Mouse (Mus musculus): ENCODE results near the gene Cdk17. TPM values are rescaled to one million over a fixed set of nuclear protein-coding genes. Genes with fewer than 3 reads are reported as not detected.

Gene Cdk17
- polyA plus RNA-seq, 1 experiment: 27.6 TPM

- no peaks in the 10 kb centered on the region for H3K36me3 ChIP-seq (ENCODE audit: control insufficient read depth, insufficient read depth, low read length)
Observed at GRCm38 (mm10) chr10:93264001-93264400, 103.3 kb downstream of the Cdk17 start.

GRCm38 (mm10) chr10:93265833-93266232 lies 105.2 kb downstream of the Cdk17 start:
- H3K4me1 ChIP-seq (ENCODE audit: control insufficient read depth, insufficient read depth, low read length): no peaks in the 10 kb centered on the region
- H3K27me3 ChIP-seq (ENCODE audit: control insufficient read depth, insufficient read depth, low read length): no peaks in the 10 kb centered on the region
- H3K36me3 ChIP-seq (ENCODE audit: control insufficient read depth, insufficient read depth, low read length): no peaks in the 10 kb centered on the region
- H3K27ac ChIP-seq (ENCODE audit: control insufficient read depth, insufficient read depth, low read depth, low read length): no peak overlapping the region
- no peak overlapping the region for H3K4me3 ChIP-seq (ENCODE audit: control insufficient read depth, low read depth, low read length)
- TF ChIP-seq CTCF (IDR thresholded peaks at IDR 0.05; ENCODE audit: control insufficient read depth, insufficient read depth, insufficient replicate concordance, low read depth, low read length) (no peak), POLR2A (IDR thresholded peaks at IDR 0.05; ENCODE audit: control insufficient read depth, low read depth, low read length) (no peak)

More at GRCm38 (mm10) chr10:93264001-93264400, 103.3 kb downstream of the Cdk17 start:
- no peak overlapping the region for H3K27ac ChIP-seq (ENCODE audit: control insufficient read depth, insufficient read depth, low read depth, low read length)
- no peak for TF ChIP-seq POLR2A (IDR thresholded peaks at IDR 0.05; ENCODE audit: control insufficient read depth, low read depth, low read length)
- no peaks in the 10 kb centered on the region for H3K27me3 ChIP-seq (ENCODE audit: control insufficient read depth, insufficient read depth, low read length)
- no peak overlapping the region for H3K4me3 ChIP-seq (ENCODE audit: control insufficient read depth, low read depth, low read length)
- H3K4me1 ChIP-seq (ENCODE audit: control insufficient read depth, insufficient read depth, low read length): no peaks in the 10 kb centered on the region

- H3K27ac ChIP-seq (ENCODE audit: control insufficient read depth, insufficient read depth, low read depth, low read length): no peak overlapping the region
- H3K4me3 ChIP-seq (ENCODE audit: control insufficient read depth, low read depth, low read length): no peak overlapping the region
- H3K27me3 ChIP-seq (ENCODE audit: control insufficient read depth, insufficient read depth, low read length): no peaks in the 10 kb centered on the region
- H3K36me3 ChIP-seq (ENCODE audit: control insufficient read depth, insufficient read depth, low read length): no peaks in the 10 kb centered on the region
- H3K4me1 ChIP-seq (ENCODE audit: control insufficient read depth, insufficient read depth, low read length): no peaks in the 10 kb centered on the region
- no peak for TF ChIP-seq CTCF (IDR thresholded peaks at IDR 0.05; ENCODE audit: control insufficient read depth, insufficient read depth, insufficient replicate concordance, low read depth, low read length)
- TF ChIP-seq POLR2A (IDR thresholded peaks at IDR 0.05; ENCODE audit: control insufficient read depth, low read depth, low read length): no peak
Observed at GRCm38 (mm10) chr10:93266521-93266920, 105.8 kb downstream of the Cdk17 start.

DNA sequence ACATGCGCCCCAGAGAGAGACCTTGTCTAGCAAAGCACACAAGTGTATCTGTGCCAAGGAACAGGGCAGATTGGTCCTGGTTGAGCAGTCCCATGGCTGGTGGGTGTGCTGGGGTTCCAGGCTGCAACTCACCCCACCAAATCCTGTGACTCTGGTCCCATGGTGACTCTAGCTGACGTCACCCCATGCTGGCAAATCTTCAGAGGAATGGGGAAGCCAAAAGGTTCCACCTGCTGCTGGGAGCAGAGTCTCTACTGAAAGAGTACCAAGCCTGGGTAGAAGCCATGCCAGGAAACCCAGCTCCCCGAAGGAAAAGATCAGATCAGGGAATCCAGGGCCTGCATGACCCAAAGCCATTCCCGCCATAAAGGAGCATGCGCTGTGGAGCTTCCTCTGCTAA lies 106.8 kb downstream of the Cdk17 start:
- H3K4me3 ChIP-seq (ENCODE audit: control insufficient read depth, low read depth, low read length): no peak overlapping the region
- H3K27me3 ChIP-seq (ENCODE audit: control insufficient read depth, insufficient read depth, low read length): no peaks in the 10 kb centered on the region
- H3K36me3 ChIP-seq (ENCODE audit: control insufficient read depth, insufficient read depth, low read length): no peaks in the 10 kb centered on the region
- no peak overlapping the region for H3K27ac ChIP-seq (ENCODE audit: control insufficient read depth, insufficient read depth, low read depth, low read length)
- TF ChIP-seq POLR2A (IDR thresholded peaks at IDR 0.05; ENCODE audit: control insufficient read depth, low read depth, low read length) (no peak), CTCF (IDR thresholded peaks at IDR 0.05; ENCODE audit: control insufficient read depth, insufficient read depth, insufficient replicate concordance, low read depth, low read length) (no peak)
- H3K4me1 ChIP-seq (ENCODE audit: control insufficient read depth, insufficient read depth, low read length): no peaks in the 10 kb centered on the region

DNA sequence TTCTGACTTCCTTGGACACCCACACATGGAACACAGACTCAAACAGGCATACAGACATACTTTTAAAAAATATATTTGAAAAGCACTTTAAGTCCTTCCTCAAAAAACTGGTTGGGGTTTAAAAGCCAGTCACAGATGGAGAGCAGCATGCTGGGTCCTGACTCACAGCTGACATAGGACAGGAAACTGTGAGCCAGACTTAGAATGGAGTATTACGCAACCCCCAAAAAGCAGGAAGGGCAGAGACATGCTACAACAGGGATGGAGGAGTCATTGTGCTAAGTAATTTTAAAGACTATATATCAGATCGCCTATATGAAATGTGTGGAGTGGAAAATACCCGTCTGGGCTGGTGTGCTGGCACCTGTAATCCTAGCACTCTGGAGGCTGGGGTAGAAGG lies 107.7 kb downstream of the Cdk17 start:
- H3K4me1 ChIP-seq (ENCODE audit: control insufficient read depth, insufficient read depth, low read length): no peaks in the 10 kb centered on the region
- no peak overlapping the region for H3K4me3 ChIP-seq (ENCODE audit: control insufficient read depth, low read depth, low read length)
- H3K27me3 ChIP-seq (ENCODE audit: control insufficient read depth, insufficient read depth, low read length): no peaks in the 10 kb centered on the region
- no peak overlapping the region for H3K27ac ChIP-seq (ENCODE audit: control insufficient read depth, insufficient read depth, low read depth, low read length)
- TF ChIP-seq CTCF (IDR thresholded peaks at IDR 0.05; ENCODE audit: control insufficient read depth, insufficient read depth, insufficient replicate concordance, low read depth, low read length) (no peak), POLR2A (IDR thresholded peaks at IDR 0.05; ENCODE audit: control insufficient read depth, low read depth, low read length) (no peak)
- H3K36me3 ChIP-seq (ENCODE audit: control insufficient read depth, insufficient read depth, low read length): no peaks in the 10 kb centered on the region

DNA sequence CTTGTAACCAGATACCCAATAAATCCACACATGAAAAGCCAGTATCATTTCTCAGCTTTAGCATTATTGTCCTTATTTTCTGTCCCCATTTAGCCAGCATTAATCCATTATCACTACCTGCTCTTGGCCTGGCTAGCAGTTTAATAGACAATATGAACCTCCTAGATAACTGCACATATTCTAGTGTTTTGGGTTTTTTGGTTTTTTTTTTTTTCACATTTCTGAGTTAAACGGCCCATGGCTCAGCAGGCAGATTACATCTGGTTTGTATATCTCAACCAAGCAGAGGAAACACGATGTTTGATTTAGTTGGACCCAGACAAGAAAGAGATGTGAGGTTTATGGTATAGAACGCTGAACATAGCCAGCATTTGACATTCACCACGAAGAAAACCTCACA lies 109.1 kb downstream of the Cdk17 start:
- Histone ChIP-seq H3K4me3 (ENCODE audit: control insufficient read depth, low read depth, low read length) (no peak overlapping the region), H3K4me1 (ENCODE audit: control insufficient read depth, insufficient read depth, low read length) (no peaks in the 10 kb centered on the region), H3K36me3 (ENCODE audit: control insufficient read depth, insufficient read depth, low read length) (no peaks in the 10 kb centered on the region), H3K27ac (ENCODE audit: control insufficient read depth, insufficient read depth, low read depth, low read length) (no peak overlapping the region), H3K27me3 (ENCODE audit: control insufficient read depth, insufficient read depth, low read length) (no peaks in the 10 kb centered on the region)
- TF ChIP-seq CTCF (IDR thresholded peaks at IDR 0.05; ENCODE audit: control insufficient read depth, insufficient read depth, insufficient replicate concordance, low read depth, low read length) (no peak), POLR2A (IDR thresholded peaks at IDR 0.05; ENCODE audit: control insufficient read depth, low read depth, low read length) (no peak)

DNA sequence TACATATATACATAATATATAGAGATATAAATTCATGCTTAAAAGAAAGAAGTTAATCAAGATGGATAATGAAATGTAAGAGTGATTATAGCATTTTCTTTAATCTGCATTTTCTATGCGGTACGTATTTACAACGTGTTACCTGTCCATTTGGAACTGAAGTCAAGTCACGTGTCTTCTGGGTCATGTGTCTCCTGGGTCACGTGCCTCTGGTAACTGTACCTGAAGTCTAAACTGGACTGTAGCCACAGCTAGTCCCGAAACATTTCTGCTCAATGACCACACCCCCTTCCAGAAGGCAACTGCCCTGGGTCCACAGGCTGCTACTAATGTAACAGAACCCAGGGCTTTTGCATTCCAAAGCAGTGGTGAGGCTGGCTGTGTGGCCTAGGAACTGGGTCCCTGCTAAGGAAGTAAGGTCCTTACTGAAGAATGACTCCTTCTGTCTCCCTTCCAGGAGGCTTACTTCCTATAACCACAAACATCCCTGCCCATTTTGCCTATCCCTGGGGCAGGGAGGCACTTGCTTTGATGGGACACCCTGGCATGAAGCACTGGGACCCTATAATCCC lies 110.3 kb downstream of the Cdk17 start:
- Histone ChIP-seq H3K4me1 (ENCODE audit: control insufficient read depth, insufficient read depth, low read length) (no peaks in the 10 kb centered on the region), H3K27me3 (ENCODE audit: control insufficient read depth, insufficient read depth, low read length) (no peaks in the 10 kb centered on the region), H3K4me3 (ENCODE audit: control insufficient read depth, low read depth, low read length) (no peak overlapping the region), H3K27ac (ENCODE audit: control insufficient read depth, insufficient read depth, low read depth, low read length) (no peak overlapping the region), H3K36me3 (ENCODE audit: control insufficient read depth, insufficient read depth, low read length) (no peaks in the 10 kb centered on the region)
- TF ChIP-seq CTCF (IDR thresholded peaks at IDR 0.05; ENCODE audit: control insufficient read depth, insufficient read depth, insufficient replicate concordance, low read depth, low read length) (no peak), POLR2A (IDR thresholded peaks at IDR 0.05; ENCODE audit: control insufficient read depth, low read depth, low read length) (no peak)

DNA sequence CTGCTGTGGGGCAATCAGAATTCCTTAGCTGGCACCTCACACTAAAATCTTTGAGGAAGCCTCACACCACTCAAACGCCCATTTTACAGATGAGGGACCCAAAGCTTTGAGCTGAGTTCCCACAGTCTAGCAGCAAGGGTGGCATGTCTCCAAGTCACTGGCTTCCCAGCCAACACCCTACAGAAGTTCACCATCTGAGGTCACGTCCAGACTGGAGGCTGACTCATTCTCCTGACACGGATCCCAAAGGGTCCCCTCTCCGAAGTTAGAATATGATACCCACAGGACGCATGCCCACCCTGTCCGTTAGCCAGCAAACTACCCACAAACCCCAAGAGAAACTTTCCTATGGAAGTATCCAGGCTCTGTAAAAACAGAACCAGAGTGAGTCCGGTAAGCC lies 111.2 kb downstream of the Cdk17 start:
- no peak for TF ChIP-seq POLR2A (IDR thresholded peaks at IDR 0.05; ENCODE audit: control insufficient read depth, low read depth, low read length)
- TF ChIP-seq CTCF (IDR thresholded peaks at IDR 0.05; ENCODE audit: control insufficient read depth, insufficient read depth, insufficient replicate concordance, low read depth, low read length): no peak
- H3K36me3 ChIP-seq (ENCODE audit: control insufficient read depth, insufficient read depth, low read length): no peaks in the 10 kb centered on the region
- no peaks in the 10 kb centered on the region; the same call in 1 of the 2 replicates for H3K4me1 ChIP-seq (ENCODE audit: control insufficient read depth, insufficient read depth, low read length)
- H3K4me3 ChIP-seq (ENCODE audit: control insufficient read depth, low read depth, low read length): no peak overlapping the region
- no peak overlapping the region for H3K27ac ChIP-seq (ENCODE audit: control insufficient read depth, insufficient read depth, low read depth, low read length)
- H3K27me3 ChIP-seq (ENCODE audit: control insufficient read depth, insufficient read depth, low read length): no peaks in the 10 kb centered on the region
